Mouse (Mus musculus): ENCODE results near the gene Wnt7a.

- TF ChIP-seq POLR2A (IDR thresholded peaks at IDR 0.05; ENCODE audit: extremely low read depth, insufficient read depth, low read length) (no peak), CTCF (IDR thresholded peaks at IDR 0.05; ENCODE audit: low read depth, low read length) (no peak)
Measured at GRCm38 (mm10) chr6:91362756-91363155, 48.4 kb downstream of the Wnt7a start.
